Mouse (Mus musculus) c-Kit-positive CD71-negative TER-119-negative erythroid progenitor cells, embryonic 14.5 days (primary cell): ENCODE measurements around the gene Pdzrn4.
A peak's percentile ranks its signal among the peaks of the same experiment; 100 is the strongest.
"Not testable (repeated sequence)": the region's sequence is repeated elsewhere in the genome, so short reads cannot be mapped to it uniquely, and the experiment has no call there.

ENCODE experiments used
- DNase-seq: peaks from one replicate; pipeline ENCODE4 v3.0.0-alpha.2; 2013; ENCODE audit warnings: low read depth

Pdzrn4 gene

DNA sequence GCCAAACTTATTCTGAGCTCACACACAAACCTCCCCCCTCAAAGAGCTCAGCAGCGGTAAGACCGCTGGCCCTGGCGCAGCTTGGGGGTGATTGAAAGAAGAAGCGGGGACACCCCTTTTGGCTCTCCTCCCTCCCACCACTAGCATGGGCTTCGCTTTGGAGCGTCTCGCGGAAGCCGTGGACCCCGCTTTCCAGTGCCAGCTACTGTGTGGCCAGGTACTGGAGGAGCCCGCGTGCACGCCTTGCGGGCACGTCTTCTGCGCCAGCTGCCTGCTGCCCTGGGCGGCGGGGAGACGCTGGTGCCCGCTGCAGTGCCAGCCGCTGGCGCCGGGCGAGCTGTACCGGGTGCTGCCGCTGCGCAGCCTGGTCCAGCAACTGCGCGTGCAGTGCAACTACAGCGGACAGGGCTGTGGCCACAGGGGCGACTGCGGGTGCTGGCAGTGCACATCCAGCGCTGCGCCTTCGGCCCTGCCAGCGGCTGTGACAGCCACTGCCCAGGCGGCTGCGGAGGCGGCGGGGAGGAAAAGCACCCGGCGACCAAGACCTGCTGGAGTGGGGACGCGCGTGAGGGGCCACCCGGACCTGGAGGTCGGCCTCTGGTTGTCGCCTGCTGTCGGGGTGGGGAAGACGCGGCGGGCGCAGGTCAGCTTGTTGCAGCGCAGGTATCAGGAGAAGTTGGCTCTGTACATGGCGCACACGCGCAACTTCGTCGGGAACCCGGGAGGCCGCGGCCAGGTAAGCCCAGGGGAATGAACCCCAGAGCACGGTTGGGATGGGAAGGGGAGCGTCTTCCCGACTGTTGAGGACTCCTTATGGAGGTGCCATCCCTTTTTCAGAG lies at the start of gene Pdzrn4:
Pdzrn4 (plus strand) TSS at position 112 of the 839 bp plus-strand sequence.
- no peak for DNase-seq

DNA sequence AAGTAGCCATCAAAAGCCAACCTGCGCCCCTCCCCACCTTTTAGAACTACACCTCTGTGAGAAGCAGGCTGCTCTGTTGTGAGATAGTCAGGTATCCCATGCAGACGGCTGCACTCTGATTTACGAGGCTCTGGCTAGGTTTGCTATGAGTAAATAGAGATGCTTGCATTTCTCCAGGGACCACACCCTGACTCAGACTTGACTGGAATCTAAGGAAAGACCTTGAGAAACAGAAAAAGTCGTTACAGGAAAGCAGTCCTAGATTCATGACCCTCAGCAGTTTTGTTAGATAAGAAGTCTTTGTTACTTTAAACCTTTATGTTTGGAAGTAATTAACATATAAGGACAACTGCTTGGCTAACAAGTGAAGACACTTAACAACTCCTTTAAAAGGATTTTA lies 49.3 kb upstream of the Pdzrn4 start:
- DNase-seq = no peak

DNA sequence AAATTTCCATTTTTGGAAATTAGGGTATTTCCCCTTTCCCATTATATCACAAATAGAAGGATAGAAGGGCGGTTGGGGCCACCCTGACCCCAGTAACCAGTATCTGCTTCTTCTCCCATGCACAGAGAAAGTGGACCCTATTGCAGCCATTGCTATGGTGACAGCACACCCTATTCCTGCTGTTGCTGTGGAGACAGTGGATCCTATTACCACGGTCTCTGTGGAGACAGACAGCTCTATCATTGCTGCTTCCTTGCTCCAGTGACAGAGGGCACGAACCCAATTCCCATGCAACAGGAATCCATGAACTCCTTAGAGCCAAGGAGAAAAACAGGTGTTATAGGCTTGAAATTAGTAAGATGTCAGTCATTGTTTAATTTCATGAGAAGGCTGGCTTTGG lies 48.8 kb upstream of the Pdzrn4 start:
- DNase-seq = no peak

DNA sequence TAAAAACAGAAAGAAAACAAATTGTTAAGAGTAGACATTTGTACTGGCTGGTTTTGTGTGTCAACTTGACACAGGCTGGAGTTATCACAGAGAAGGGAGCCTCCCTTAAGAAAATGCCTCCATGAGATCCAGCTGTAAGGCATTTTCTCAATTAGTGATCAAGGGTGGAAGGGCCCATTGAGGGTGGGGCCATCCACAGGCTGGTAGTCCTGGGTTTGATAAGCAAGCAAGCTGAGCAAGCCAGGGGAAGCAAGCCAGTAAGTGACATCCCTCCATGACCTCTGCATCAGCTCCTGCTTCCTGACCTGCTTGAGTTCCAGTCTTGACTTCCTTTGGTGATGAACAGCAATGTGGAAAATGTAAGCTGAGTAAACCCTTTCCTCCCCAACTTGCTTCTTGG lies 48.2 kb upstream of the Pdzrn4 start:
- not testable (repeated sequence) for DNase-seq

DNA sequence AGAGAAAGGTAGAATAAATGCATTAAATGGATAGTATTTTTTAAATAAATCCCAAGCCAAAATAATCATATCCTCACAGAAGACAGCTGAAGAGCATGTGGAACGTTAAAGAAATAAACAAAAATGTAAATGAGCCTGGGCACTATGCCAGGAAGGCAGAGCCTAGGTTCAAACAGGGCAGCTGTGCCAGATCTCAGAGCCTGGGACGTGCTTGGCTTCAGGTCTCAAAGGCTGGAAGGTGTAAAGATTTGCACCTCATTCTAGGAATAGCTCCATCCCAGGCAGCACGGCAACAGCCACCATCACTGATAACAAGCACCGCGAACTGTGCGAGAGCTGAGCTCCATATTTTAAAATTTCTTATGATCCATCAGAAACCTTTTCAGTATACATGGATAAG lies 32.5 kb upstream of the Pdzrn4 start:
- DNase-seq = no peak

DNA sequence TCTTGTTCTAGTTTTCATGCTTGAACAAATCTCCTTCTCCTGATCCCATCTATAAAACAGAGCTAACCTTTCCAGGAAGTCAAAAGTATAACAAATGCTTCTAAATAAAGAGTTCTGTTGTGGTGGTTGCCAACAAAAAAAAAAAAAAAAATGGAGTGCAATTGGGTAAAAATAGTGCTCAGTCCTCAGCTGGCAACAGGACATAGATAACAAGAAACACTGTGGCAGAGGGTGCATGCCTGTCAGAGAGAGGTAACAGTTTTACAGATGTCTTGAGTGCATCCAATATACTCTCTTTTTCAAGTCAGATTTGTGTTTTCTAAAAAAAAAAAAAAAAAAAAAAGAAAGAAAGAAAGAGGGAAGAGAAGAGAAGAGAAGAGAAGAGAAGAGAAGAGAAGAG lies 32.1 kb upstream of the Pdzrn4 start:
- DNase-seq = no peak

DNA sequence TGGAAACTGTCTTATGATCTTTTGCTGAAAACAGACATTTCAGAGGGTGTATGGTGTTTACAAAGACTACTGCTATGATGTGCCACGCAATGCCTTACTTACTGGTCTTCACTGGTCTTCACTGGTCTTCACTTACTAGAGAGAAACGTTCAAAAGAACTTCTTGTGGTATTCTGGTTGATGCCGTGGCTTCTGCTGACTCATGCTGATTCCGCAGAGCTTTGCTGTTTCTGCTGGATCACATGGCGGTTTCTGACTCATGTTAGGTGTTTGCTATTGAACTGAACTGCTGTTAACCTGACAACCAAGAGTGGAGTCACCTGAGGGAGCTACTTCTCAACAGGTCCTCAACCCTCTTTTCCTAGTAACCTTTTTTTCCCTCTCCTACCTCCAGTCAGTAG lies 1.9 kb upstream of the Pdzrn4 start:
- DNase-seq = no peak

DNA sequence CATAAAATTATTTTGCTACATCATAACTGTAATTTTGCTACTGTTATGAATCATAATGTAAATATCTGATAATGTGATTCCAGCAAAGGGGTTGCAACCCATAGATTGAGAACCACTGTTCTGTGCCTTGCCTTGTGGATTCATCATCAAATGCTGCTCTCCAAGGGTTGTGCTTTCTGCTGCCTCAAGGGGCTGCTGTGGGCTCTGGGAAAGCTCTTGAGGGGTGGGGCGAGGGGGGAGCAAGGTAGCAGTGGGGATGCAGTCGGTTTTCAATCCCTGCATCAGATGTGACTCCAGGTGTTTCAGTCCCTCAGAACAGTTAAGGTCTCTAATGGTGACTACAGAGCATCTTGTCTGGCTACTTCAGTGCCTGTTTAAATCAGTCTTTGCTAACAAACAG lies 2.1 kb downstream of the Pdzrn4 start:
- DNase-seq = no peak

DNA sequence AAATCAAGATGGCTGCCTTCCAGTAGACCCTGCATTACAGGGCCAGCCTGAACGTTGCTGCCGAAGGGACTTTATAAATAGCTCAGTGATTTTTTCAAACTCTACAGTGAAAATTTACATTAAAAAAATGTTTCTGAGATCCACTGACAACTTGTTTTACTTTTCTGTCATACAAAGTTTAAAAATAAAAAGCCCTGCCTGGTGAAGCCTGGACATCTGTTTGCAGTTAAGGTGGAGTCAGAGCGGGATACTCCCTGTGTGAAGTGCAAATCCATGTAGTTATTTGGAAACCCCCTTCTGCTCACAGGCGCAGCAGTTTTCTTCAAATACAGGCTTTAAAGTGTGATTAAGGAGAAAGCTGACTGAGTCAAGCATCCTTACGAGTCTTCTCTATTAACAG lies 2.6 kb downstream of the Pdzrn4 start:
- DNase-seq = no peak

DNA sequence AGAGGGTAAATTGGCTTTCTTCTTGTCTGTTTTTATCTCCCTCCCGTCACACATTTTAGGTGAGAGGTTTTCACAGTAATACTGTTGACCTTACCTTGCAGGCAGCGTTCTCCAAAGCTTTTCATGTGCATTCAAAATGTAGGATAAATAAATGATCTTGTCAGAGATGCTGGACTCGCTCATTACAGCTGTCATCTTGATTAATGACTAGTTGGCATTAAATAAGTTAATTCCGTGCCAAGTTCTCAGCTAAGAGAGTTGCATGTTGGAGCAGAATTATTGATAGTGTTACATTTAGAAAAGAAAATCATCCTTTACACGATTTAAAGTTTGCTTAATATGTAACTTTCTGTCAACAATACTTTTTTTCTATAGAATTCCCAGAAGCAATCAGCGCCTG lies 4.9 kb downstream of the Pdzrn4 start:
- no peak for DNase-seq

DNA sequence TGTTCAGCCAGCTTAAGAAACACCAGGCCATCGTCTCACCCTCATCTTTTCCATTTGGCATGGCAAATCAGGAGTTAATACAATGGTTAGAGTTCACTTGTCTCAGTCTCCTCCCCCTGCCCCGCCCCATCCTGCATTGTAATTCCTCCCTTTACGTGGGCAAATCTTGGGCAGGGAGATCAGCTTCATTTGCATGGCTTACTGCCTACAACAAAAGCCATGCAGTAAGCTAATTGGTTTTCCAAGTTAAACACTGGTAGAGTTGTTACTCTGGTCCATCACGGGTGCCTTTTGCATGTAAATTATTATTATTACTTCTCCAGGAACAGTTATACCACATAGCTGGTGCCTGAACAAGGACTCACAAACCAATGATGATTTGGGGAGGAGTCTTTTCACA lies 18.6 kb downstream of the Pdzrn4 start:
- DNase-seq = no peak

DNA sequence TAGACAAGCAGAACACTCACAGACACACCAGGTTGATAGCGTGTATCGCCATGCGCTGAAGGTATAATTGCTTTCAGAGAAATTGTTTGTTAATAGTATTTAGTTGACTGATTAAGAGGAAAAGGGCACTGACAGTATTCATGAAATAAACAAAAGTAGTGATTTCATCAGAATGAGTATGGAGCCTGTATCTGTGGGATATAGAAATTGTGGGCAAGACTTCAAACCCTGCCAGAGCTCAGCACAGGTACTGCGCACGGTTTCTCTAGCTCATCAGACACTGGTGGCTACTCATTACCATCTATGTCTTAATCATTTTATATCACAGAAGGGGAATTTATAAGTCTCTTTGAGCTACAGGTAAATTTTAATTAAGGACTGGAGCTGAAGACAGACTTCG lies 19.5 kb downstream of the Pdzrn4 start:
- no peak for DNase-seq

DNA sequence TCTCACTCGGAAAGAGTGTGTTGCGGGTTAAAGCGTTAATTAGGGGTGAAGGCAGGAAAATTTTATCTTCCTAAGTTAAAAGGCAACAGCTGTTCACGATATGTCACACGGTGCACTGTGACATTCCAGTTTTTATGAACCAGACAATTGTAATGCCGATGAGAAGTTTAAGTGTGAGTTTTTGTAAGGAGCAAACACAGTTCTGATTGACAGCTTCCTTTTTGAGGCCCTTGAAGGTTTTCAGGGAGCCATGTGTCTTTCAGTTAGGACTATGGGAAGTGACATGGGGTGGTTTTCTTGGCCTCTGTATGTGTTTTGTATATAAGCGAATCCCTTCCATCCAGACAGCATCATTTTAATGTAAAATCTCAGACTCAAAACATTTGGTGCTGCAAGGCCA lies 20.0 kb downstream of the Pdzrn4 start:
- no peak for DNase-seq

DNA sequence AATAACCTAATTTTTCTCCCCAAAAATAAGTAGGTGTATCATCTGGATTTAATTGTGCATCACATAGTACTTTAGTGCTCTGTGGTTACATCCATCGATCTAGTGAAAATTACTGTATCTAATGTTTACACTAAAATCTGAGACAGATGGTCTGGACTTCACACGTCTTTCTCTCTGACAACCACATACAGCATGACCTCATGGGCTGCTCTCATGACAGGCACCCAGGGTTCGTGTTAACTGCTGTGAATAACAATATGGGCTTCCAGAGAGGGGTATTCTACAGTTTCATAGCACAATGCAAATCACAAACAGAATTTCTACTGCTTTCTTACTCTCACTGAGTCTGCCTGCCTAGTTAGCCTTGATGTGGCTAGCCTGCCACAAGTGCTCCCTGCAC lies 20.4 kb downstream of the Pdzrn4 start:
- DNase-seq = no peak

DNA sequence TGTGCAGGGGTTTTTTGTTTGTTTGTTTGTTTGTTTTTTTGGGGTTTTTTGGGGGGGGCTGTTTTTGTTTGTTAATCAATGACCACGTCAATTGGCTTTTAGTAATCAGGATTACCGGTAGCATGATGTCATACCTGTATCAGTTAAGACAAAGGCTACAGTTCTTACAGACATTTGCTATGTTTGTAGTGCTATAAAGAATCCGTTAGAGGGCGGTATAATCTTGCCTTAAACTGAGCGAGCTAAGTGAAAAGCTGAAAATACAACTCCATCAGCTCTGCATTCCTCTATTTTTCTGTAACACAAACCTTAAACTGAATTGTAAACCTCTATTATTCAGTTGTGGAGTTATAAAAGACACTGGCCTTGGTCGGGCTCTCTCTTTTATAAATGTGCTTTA lies 37.9 kb downstream of the Pdzrn4 start:
- peak; percentile 5 for DNase-seq

DNA sequence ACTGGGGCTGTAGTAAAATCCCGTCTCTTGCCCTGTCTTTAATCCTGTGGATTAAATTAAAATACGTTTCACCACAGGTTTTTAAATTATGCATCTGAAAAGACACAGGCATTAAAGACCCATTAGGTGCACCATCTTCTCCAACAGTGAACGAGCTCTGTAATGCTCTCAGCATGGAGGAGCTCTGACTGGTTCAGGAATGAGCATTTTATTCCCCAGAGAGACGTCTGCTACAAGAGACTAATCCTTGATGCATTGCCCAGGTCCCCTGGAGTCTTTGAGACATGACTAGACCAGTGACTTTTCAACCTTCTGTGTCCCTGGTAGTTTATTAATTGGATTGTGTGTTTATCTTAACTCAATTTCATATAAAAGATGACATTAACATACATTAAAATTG lies 38.6 kb downstream of the Pdzrn4 start:
- no peak for DNase-seq

DNA sequence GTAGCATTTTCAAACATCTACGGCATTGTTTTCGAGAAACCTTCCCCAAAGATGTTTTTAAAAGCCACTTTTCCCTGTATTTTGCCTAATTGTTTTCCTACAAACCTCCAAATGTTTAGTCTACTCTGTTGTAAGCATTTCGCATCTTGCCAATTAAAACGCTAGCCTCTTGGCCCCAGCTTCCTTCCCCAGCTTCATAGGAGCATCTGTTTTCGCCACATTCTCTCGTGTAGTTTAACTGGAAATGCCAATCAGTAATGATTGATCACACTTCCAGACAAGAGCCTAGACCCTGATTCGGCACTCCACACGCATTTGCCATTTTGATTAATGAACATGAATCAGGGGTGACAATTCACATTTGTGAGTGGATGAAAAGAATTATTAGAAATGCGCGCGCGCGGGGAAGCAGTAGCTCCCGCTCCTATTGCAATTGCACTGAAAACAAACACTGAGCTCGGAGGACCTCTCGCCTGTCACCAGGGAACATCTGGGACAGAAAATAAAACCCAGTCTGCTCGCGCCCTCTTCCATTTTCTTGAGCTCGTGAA lies 45.0 kb downstream of the Pdzrn4 start:
- no peak for DNase-seq

DNA sequence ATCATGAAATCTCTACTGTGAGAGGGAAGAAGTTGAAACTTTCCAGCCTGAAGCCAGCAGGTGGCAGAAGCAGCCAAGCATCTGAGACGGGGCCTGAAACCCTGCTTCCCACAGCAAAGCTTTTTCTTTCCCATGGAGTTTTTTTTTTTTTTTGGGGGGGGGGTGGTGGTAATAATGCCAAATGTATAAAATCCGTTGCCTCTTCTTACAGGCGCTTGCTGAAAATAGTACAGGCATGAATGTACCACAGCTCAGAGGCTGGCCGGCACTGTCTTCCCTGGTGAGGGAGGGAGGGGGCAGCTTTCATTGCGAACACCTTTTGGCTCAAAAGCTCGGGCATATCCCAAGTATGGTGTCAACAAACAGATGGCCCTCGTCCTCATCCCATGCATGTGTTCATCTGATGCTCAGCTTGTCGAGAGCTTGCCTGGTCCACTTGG lies 51.0 kb downstream of the Pdzrn4 start:
- DNase-seq = no peak

DNA sequence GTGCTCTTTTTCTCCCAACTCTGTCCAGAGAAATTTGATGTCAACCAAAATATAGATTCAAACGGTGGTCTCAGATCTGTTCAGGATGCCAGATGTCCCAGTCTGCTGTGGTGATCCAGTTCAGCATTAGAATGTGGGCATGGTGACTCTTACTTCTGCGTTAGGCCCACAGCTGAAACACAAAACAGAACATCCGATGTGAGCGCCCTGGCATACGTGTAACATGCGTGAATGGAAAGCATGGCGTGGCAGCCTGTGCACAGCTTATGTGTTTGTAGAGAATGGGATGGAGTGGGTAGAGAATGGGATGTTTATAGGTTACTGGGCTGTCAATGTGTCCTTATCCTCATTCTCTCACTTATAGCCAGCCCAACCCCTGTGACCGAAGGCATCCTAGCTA lies 52.4 kb downstream of the Pdzrn4 start:
- no peak for DNase-seq

DNA sequence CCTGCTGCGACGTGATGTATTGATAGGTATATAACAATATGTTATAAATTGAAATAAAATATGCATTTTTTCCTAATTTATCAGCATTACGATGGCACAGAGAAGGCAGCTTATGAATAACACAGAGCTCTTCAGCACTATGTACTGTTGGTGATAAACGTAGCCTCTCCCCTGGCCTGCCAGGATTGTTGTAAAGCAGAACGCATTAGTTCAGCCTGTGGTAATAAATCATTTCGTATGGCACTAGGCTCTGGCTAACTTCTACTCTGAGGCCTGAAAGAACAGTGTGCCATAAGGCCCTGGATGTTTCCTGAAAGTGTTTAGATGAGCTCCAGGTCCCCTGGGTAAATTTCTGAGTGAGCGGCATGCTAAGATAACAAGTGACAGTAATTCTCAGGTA lies 55.9 kb downstream of the Pdzrn4 start:
- DNase-seq = no peak

DNA sequence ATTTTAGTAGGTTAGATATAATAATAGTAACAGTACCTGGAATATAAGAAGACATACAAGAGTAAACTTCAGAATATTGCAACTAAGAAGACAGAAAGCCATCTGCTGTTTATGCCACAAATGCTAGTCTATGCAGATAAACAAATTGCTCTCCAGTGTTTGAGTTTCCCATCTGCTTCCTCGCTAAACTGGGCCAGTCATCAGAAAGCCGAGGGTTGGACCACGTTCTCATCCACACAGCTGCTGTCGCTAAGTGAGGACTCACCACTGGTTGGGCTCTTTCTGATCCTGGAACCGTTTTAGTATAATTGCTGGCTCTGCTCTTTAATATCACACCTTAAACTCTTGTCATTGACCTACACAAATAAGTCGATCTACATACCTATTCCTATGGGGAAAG lies 85.5 kb downstream of the Pdzrn4 start:
- DNase-seq = no peak

DNA sequence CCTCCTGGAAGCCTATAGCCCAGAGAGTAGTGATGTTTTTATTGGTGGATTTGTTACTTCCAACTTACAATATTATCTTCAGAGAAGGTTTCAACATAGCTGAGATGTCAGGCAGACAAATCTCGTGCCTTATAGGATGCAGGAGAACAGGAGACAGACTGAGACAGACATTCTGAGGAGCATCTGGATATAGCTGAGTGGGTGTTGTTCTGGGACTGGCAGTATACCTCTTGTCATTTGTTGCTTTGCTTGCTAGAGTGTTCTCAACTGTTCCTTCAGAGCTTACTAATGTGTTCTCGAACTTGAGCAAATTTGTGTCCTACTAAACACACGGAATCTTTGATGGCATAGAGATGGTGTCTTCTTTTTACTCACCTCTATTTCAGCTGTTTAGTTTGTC lies 94.7 kb downstream of the Pdzrn4 start:
- DNase-seq = no peak

DNA sequence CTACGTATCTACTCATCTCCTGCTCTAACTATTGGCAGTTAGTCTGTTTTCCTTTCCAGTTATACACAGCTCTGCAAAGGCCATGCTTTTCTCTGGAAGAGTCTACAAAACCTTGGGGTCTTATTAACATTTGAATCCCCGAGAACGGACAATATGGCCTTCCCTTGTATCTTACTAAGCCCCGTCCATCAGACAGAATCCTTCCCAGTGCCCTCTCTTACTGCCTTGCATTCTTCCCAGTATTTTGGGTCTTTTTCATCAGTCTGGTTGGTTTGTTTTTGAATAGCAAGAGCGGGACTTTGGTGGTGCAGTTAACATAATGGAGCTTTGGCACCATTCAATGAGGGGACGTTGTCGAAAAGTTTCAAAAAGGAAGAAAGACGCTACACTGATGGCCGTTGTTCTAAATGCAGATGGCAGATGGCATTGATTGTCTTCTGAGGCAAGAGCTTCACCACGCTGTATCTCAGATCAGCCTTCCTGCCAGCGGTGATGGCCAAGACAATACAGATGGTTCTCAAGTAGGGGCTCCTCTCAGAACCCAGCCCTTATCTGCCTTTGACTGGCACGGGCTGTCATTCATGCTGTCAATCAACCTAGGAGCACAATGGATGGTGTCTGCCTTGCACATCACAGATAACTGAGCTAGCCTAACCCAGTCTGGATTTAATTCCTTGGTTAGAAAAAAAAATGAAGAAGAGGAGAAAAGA lies 98.9 kb downstream of the Pdzrn4 start:
- DNase-seq = no peak
